15 mouse cellular contexts compared by ENCODE assay signal in genomic region chr9:4573596-4573995, GRCm38 (mm10).
DNase-seq lines count a peak whose midpoint lies in the region.
"Had no signal": no experiment of that assay in that cellular context is flagged by ENCODE, and none has a peak within 500 bp of the region (broad histone marks: within the 10 kb centered on the region; RNA-seq: fewer than 3 reads in every experiment).

No protein-coding gene starts in this region.

- peak; percentile 61 for DNase-seq in cerebellum, adult 9-10 months
- no peak for DNase-seq in cerebellum, postnatal 4 days (ENCODE audit: low spot score in 2 of 2)
- peak; percentile 3 to 45 for DNase-seq in left cerebral cortex, adult 18-20 months (ENCODE audit: low spot score in 2 of 2)
- no peak for DNase-seq in left cerebral cortex, postnatal 10 days (ENCODE audit: extremely low spot score in 1 of 2, low spot score in 2 of 2)
- peak; percentile 29 to 60 for DNase-seq in frontal cortex, postnatal 36 days (ENCODE audit: low spot score in 2 of 2)
- peak; percentile 55 for DNase-seq in telencephalon, adult 2 months (ENCODE audit: low read depth, low spot score)
- DNase-seq in heart, postnatal 36 days: no peak
- DNase-seq: adrenal gland, postnatal 36 days; gastrocnemius, postnatal 10 days; kidney, adult 11 months; kidney, postnatal 4 days; layer of hippocampus, adult 9-11 months; liver; lung, postnatal 36 days; thymus, postnatal 25 days had no signal

- intact Hi-C loops in left cerebral cortex, postnatal 10 days (cut with DNase I): no loop called here
- intact Hi-C loops in heart, postnatal 36 days (cut with DNase I): no loop called here

Comparison
In these comparisons a context has a peak if more than half of its experiments do, and no peak if none do; other contexts are left out.
1. DNase-seq: peak in cerebellum, adult 9-10 months (single experiment), left cerebral cortex, adult 18-20 months (2 of 2), frontal cortex, postnatal 36 days (2 of 2) and telencephalon, adult 2 months (single experiment); none in cerebellum, postnatal 4 days (0 of 2), left cerebral cortex, postnatal 10 days (0 of 2) and heart, postnatal 36 days (0 of 2).